Mouse (Mus musculus) limb, embryonic 13.5 days (tissue): ENCODE results near the gene Asxl1. TPM values are rescaled to one million over a fixed set of nuclear protein-coding genes. Genes with fewer than 3 reads are reported as not detected.
A peak's percentile ranks its signal among the peaks of the same experiment; 100 is the strongest.

Experiments
- ATAC-seq: fragments of 200-750 bp; cut with Nextera tagmentation; 2 replicates; pipeline ENCODE4 v1.8.0; 2017; ENCODE audit warnings: low read depth, moderate number of reproducible peaks, moderate TSS enrichment; ENCODE audit not compliant: low FRiP score
- H3K27ac ChIP-seq: fragments of 300-500 bp; sonication (generic); 2 replicates; pipeline ENCODE4 v1.5.1; 2015; ENCODE audit warnings: inconsistent platforms, mild to moderate bottlenecking, moderate library complexity
- H3K27me3 ChIP-seq: fragments of 300-500 bp; sonication (generic); 2 replicates; pipeline ENCODE4 v1.6.1; 2015; ENCODE audit warnings: mild to moderate bottlenecking, inconsistent platforms
- H3K36me3 ChIP-seq: fragments of 300-500 bp; sonication (generic); 2 replicates; pipeline ENCODE4 v1.6.1; 2015; ENCODE audit warnings: inconsistent platforms, mild to moderate bottlenecking, moderate library complexity
- H3K4me1 ChIP-seq: fragments of 300-500 bp; sonication (generic); 2 replicates; pipeline ENCODE4 v1.6.1; 2015; ENCODE audit warnings: inconsistent platforms
- H3K4me2 ChIP-seq: fragments of 300-500 bp; sonication (generic); replicated peaks from 2 replicates; pipeline ENCODE4 v1.6.1; 2015; ENCODE audit warnings: inconsistent platforms, mild to moderate bottlenecking, moderate library complexity
- H3K4me3 ChIP-seq: fragments of 300-500 bp; sonication (generic); 2 replicates; pipeline ENCODE4 v1.5.1; 2015; ENCODE audit warnings: moderate library complexity, mild to moderate bottlenecking, inconsistent platforms
- H3K9ac ChIP-seq: fragments of 300-500 bp; sonication (generic); 2 replicates; pipeline ENCODE4 v1.6.1; 2015; ENCODE audit warnings: mild to moderate bottlenecking, inconsistent platforms
- H3K9me3 ChIP-seq: fragments of 300-500 bp; sonication (generic); 2 replicates; pipeline ENCODE4 v1.6.1; 2016; ENCODE audit warnings: inconsistent platforms
- WGBS: fragments of 180-500 bp; shearing (Covaris S2); methylation state at CpG from one replicate; pipeline ENCODE4 v1.1.7; 2015; 5-methylcytosine and 5-hydroxymethylcytosine counted together
- polyA plus RNA-seq: library from polyadenylated mRNA; unstranded; fragments of >200 nt; fragmentation: Nextera tagmentation; extraction: Ambion mirVana; gene quantifications from 2 replicates; pipeline ENCODE4 v1.2.1, GENCODE M21; 2015

Asxl1 gene
- polyA plus RNA-seq, 1 experiment from 2014 or later: 13.2 TPM

DNA sequence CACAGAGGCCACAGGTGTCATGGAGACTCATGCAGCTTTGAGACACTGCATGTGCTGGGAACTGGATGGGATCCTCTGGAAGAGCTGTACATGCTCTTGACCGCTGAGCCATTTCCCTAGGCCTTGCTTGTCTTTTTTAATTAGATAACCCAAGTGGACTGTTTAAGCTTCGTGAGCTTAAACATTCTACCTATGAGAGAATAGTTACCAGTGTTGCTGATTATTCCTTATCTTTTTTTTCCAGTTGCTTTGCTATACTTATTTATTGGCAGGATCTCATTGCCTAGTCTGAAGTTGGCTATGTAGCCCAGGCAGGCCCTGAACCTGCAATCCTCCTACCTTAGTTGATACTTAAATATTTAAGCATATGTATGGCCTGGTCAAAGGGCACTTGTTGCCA lies 44.2 kb downstream of the Asxl1 start:
- ATAC-seq: no peak
- H3K4me3 ChIP-seq: no peak overlapping the region
- WGBS: 90% methylated on average over 2 of the region's 2 CpGs
- H3K27ac ChIP-seq: no peak overlapping the region
- H3K27me3 ChIP-seq: no peaks in the 10 kb centered on the region
- no peaks in the 10 kb centered on the region for H3K4me1 ChIP-seq
- H3K9ac ChIP-seq: no peak overlapping the region
- peaks cover 8% of the 10 kb centered on the region; the same call in 1 of the 2 replicates for H3K9me3 ChIP-seq
- peaks cover 63% of the 10 kb centered on the region for H3K36me3 ChIP-seq
- H3K4me2 ChIP-seq: no peak overlapping the region

GRCm38 (mm10) chr2:153393045-153393444 lies 47.4 kb downstream of the Asxl1 start:
- Histone ChIP-seq H3K4me1 (no peaks in the 10 kb centered on the region), H3K9ac (no peak overlapping the region), H3K27me3 (no peaks in the 10 kb centered on the region), H3K4me2 (no peak overlapping the region), H3K4me3 (no peak overlapping the region), H3K27ac (no peak overlapping the region), H3K9me3 (peaks cover 8% of the 10 kb centered on the region; the same call in 1 of the 2 replicates), H3K36me3 (peaks cover 74% of the 10 kb centered on the region)
- WGBS: 98% methylated on average over 10 of the region's 10 CpGs
- ATAC-seq: no peak

GRCm38 (mm10) chr2:153397790-153398515 lies 52.3 kb downstream of the Asxl1 start:
- Histone ChIP-seq H3K27me3 (no peaks in the 10 kb centered on the region), H3K4me3 (no peak overlapping the region), H3K27ac (no peak overlapping the region), H3K4me2 (no peak overlapping the region), H3K9ac (no peak overlapping the region), H3K36me3 (peaks cover 98% of the 10 kb centered on the region), H3K9me3 (peaks cover 8% of the 10 kb centered on the region; the same call in 1 of the 2 replicates), H3K4me1 (no peaks in the 10 kb centered on the region)
- WGBS: 92% methylated on average over 11 of the region's 11 CpGs
- ATAC-seq: no peak

GRCm38 (mm10) chr2:153399166-153399565 lies 53.5 kb downstream of the Asxl1 start:
- Histone ChIP-seq H3K9ac (no peak overlapping the region), H3K4me3 (no peak overlapping the region), H3K27me3 (no peaks in the 10 kb centered on the region), H3K4me1 (no peaks in the 10 kb centered on the region), H3K4me2 (no peak overlapping the region), H3K9me3 (peaks cover 5% of the 10 kb centered on the region; the same call in 1 of the 2 replicates), H3K27ac (no peak overlapping the region), H3K36me3 (peaks cover 90% of the 10 kb centered on the region)
- ATAC-seq: no peak
- WGBS: 83% methylated on average over 15 of the region's 15 CpGs

DNA sequence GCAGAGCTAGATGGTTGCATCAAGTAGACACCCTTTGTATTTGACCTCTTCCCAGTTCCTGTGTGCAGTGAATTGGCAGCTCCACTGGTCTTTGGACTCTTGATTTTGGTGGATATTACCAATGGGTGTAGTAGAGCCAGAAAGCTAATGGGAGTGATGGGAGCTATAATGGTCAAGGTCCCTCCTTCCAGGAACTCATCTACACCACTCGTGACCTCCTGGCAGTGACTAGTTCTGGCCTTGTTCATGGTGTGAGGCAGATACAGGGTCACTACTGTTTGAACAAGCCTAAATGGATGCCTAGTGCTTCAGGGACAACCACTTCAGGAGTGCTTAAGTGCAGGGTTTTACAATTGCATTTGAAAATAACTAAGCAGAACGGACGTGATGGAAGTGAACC lies 58.4 kb downstream of the Asxl1 start:
- ATAC-seq: no peak
- H3K27me3 ChIP-seq: no peaks in the 10 kb centered on the region
- no peaks in the 10 kb centered on the region for H3K4me1 ChIP-seq
- H3K36me3 ChIP-seq: peaks cover 66% of the 10 kb centered on the region
- H3K4me2 ChIP-seq: no peak overlapping the region
- H3K4me3 ChIP-seq: no peak overlapping the region
- H3K9me3 ChIP-seq: no peaks in the 10 kb centered on the region
- no peak overlapping the region for H3K9ac ChIP-seq
- 94% methylated on average over 3 of the region's 3 CpGs for WGBS
- H3K27ac ChIP-seq: no peak overlapping the region

DNA sequence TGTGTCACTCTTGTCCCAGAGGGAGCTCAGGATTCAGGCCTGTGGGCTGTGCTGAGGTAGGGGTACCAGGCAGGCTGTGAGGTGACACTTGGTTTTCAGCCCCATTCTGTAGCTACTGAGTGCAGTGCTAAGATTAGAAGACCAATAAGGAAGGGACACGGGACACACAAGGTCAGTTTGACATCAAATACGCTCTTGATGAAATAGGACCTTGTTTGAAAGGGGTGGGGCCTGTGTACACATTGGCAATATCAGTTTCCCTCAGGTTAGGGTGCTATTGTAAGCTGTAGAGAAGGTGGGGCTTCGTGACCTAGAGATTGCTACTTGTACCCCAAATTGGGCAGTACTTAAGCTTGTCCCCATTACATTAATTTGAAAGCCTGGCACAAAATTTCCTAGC lies 59.3 kb downstream of the Asxl1 start:
- peaks cover 66% of the 10 kb centered on the region for H3K36me3 ChIP-seq
- H3K27me3 ChIP-seq: no peaks in the 10 kb centered on the region
- no peak overlapping the region for H3K4me2 ChIP-seq
- ATAC-seq: no peak; the same call in 1 of the 2 replicates
- WGBS: 86% methylated on average over 3 of the region's 3 CpGs
- no peak overlapping the region for H3K4me3 ChIP-seq
- no peaks in the 10 kb centered on the region for H3K4me1 ChIP-seq
- no peaks in the 10 kb centered on the region for H3K9me3 ChIP-seq
- no peak overlapping the region for H3K27ac ChIP-seq
- H3K9ac ChIP-seq: no peak overlapping the region

DNA sequence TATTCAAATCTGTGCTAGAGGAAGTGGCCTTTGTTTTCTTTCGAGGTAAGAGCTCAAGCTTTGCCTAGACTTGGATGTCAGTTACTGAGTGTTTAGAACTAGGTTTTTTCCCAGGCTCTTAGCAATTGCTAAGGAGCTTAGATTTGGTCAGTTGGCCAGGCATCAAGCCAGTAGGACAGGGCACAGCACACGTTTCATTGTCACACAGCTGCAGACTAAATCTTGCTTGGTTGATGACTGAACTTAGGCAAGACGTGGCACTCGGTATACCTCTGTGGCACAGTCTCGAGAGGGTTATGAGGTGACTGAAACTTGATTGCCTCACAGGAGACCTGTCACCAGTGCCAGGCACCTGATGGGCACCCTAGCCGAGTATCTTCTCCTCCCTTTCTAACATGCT lies 61.3 kb downstream of the Asxl1 start:
- H3K9me3 ChIP-seq: no peaks in the 10 kb centered on the region
- no peaks in the 10 kb centered on the region for H3K27me3 ChIP-seq
- ATAC-seq: no peak
- 81% methylated on average over 6 of the region's 6 CpGs for WGBS
- no peak overlapping the region for H3K4me2 ChIP-seq
- H3K4me3 ChIP-seq: no peak overlapping the region
- no peak overlapping the region for H3K27ac ChIP-seq
- peaks cover 65% of the 10 kb centered on the region for H3K36me3 ChIP-seq
- no peak overlapping the region for H3K9ac ChIP-seq
- H3K4me1 ChIP-seq: no peaks in the 10 kb centered on the region

DNA sequence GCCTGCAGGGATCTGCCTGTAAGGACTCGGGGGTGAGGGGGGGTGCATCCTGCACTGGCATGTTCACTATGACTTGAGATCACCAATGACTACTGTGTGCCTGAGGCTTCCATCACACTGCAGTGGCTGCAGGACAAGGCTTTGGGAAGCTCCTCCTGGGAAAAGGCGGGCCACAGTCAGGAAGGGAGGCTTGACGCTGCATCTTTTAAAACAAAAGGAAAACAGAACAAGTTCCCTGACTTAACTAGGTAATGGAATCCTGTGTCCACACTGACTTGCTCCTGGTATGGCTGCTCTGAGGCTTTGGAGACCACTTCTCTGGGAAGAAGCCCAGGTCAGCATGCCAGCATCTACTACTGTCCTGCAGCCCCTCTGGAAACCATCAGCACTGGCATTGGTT lies 63.3 kb downstream of the Asxl1 start:
- Histone ChIP-seq H3K4me3 (no peak overlapping the region), H3K9ac (no peak overlapping the region), H3K4me2 (no peak overlapping the region), H3K27ac (peak overlapping the region; percentile 33; the same call in 1 of the 2 replicates), H3K27me3 (no peaks in the 10 kb centered on the region), H3K36me3 (peaks cover 74% of the 10 kb centered on the region), H3K4me1 (no peaks in the 10 kb centered on the region), H3K9me3 (no peaks in the 10 kb centered on the region)
- WGBS: 80% methylated on average over 3 of the region's 3 CpGs
- ATAC-seq: no peak

DNA sequence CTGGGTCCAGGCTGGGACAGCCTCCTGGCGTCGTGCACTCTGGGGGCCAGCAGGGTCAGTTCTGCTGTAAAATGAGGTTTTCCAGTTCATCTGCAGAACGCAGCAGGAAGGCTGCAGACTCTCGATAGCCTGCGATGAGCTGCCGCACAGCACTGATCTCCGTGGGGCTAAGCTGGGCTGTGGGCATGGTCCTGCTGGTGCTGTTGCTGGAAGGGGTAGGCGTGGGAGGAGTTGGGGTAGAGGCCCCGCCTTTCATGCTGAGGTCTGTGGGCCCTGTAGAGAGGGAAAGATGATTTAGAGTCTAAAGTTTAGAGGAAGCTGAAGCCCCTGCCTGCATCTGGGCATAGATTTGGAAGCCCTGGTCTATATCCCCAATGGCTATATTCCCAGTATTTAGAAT lies 65.9 kb downstream of the Asxl1 start:
- Histone ChIP-seq H3K4me1 (no peaks in the 10 kb centered on the region), H3K27me3 (no peaks in the 10 kb centered on the region), H3K4me2 (no peak overlapping the region), H3K27ac (peak overlapping the region; percentile 33; the same call in 1 of the 2 replicates), H3K9me3 (no peaks in the 10 kb centered on the region), H3K9ac (no peak overlapping the region), H3K36me3 (peaks cover 78% of the 10 kb centered on the region), H3K4me3 (no peak overlapping the region)
- WGBS: 81% methylated on average over 9 of the region's 9 CpGs
- no peak for ATAC-seq

- H3K4me1 ChIP-seq: no peaks in the 10 kb centered on the region
- H3K9me3 ChIP-seq: no peaks in the 10 kb centered on the region
- no peak overlapping the region for H3K27ac ChIP-seq
- WGBS: 62% methylated on average over 6 of the region's 6 CpGs
- H3K27me3 ChIP-seq: no peaks in the 10 kb centered on the region
- H3K9ac ChIP-seq: no peak overlapping the region
- H3K4me2 ChIP-seq: no peak overlapping the region
- no peak for ATAC-seq
- no peak overlapping the region for H3K4me3 ChIP-seq
- H3K36me3 ChIP-seq: peaks cover 80% of the 10 kb centered on the region
Measured at GRCm38 (mm10) chr2:153412563-153412962, 66.9 kb downstream of the Asxl1 start.

GRCm38 (mm10) chr2:153414607-153415006 lies 69.0 kb downstream of the Asxl1 start:
- H3K4me3 ChIP-seq: no peak overlapping the region
- no peak overlapping the region for H3K4me2 ChIP-seq
- H3K4me1 ChIP-seq: no peaks in the 10 kb centered on the region
- WGBS: 29% methylated on average over 2 of the region's 2 CpGs
- peaks cover 91% of the 10 kb centered on the region for H3K36me3 ChIP-seq
- ATAC-seq: 0 out of 2 replicates have a peak, but pooled peaks have one; percentile 20
- H3K9me3 ChIP-seq: no peaks in the 10 kb centered on the region
- no peak overlapping the region for H3K27ac ChIP-seq
- no peaks in the 10 kb centered on the region for H3K27me3 ChIP-seq
- H3K9ac ChIP-seq: 0 out of 2 replicates have a peak overlapping the region, but pooled peaks have one; percentile 13

GRCm38 (mm10) chr2:153417841-153418240 lies 72.2 kb downstream of the Asxl1 start:
- Histone ChIP-seq H3K4me1 (peaks cover 5% of the 10 kb centered on the region), H3K27ac (no peak overlapping the region)
- WGBS: 94% methylated on average over 12 of the region's 12 CpGs

DNA sequence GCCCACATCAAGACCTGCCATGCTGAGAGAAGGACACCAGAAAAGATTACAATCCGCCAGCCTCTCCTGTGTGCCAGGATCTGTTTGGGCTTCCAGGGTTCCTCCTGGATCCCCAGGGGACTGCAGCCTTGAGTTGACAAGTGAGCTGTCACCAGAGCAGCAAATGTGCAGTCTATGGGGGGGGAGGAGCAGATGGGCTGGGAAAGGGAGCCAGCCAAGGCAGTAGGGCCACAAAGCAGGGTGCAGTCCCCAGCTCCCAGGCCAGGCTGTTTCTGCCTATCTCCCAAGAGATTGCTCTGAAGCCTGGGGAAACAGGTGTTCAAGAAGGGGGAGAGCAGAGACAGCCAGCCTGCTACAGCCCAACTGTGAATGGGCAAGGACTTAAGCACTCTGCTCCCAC lies 72.8 kb downstream of the Asxl1 start:
- H3K27ac ChIP-seq: no peak overlapping the region
- H3K9ac ChIP-seq: no peak overlapping the region
- H3K4me3 ChIP-seq: no peak overlapping the region
- WGBS: 96% methylated on average over 1 of the region's 1 CpGs
- H3K4me2 ChIP-seq: no peak overlapping the region
- H3K9me3 ChIP-seq: no peaks in the 10 kb centered on the region
- H3K36me3 ChIP-seq: peaks cover 76% of the 10 kb centered on the region
- no peak for ATAC-seq
- H3K4me1 ChIP-seq: peaks cover 5% of the 10 kb centered on the region
- no peaks in the 10 kb centered on the region for H3K27me3 ChIP-seq

More at GRCm38 (mm10) chr2:153417841-153418240, 72.2 kb downstream of the Asxl1 start:
- Histone ChIP-seq H3K9me3 (no peaks in the 10 kb centered on the region), H3K4me3 (no peak overlapping the region), H3K36me3 (peaks cover 77% of the 10 kb centered on the region), H3K4me2 (no peak overlapping the region), H3K27me3 (no peaks in the 10 kb centered on the region), H3K9ac (no peak overlapping the region)
- no peak for ATAC-seq
